Mouse (Mus musculus) heart, adult 2 months (tissue): ENCODE data around the gene Pnpt1. TPM values are rescaled to one million over a fixed set of nuclear protein-coding genes. Genes with fewer than 3 reads are reported as not detected.
A peak's percentile ranks its signal among the peaks of the same experiment; 100 is the strongest.

Experiments
- DNase-seq, 2 experiments: peaks; one replicate each; pipeline ENCODE4 v3.0.0; 2021
- H3K27ac ChIP-seq: fragments of 200-600 bp; 2 replicates; pipeline ENCODE4 v1.8.1; 2022
- H3K27me3 ChIP-seq: fragments of 200-500 bp; 2 replicates; pipeline ENCODE4 v1.6.1; 2012; ENCODE audit warnings: mild to moderate bottlenecking, low read length, inconsistent platforms, mixed read lengths; ENCODE audit not compliant: control insufficient read depth, insufficient read depth
- H3K36me3 ChIP-seq: fragments of 200-500 bp; 2 replicates; pipeline ENCODE4 v1.6.1; 2012; ENCODE audit warnings: low read length, inconsistent platforms; ENCODE audit not compliant: control insufficient read depth, insufficient read depth
- H3K4me1 ChIP-seq: fragments of 200-500 bp; 2 replicates; pipeline ENCODE4 v1.6.1; 2011; ENCODE audit warnings: low read length; ENCODE audit not compliant: control insufficient read depth, insufficient read depth
- H3K4me3 ChIP-seq: fragments of 200-600 bp; 2 replicates; pipeline ENCODE4 v1.8.1; 2022
- H3K79me2 ChIP-seq: fragments of 200-500 bp; replicated peaks from 2 replicates; pipeline ENCODE4 v1.6.1; 2012; ENCODE audit warnings: mild to moderate bottlenecking, inconsistent platforms, low read length, moderate library complexity, mixed read lengths; ENCODE audit not compliant: control insufficient read depth, insufficient read depth
- H3K9ac ChIP-seq: fragments of 200-500 bp; 2 replicates; pipeline ENCODE4 v1.6.1; 2012; ENCODE audit warnings: low read depth, mild to moderate bottlenecking, control low read depth, inconsistent platforms, low read length, mixed read lengths
- CTCF ChIP-seq: fragments of 200-600 bp; IDR thresholded peaks from 2 replicates; pipeline ENCODE4 v1.8.1; 2022; ENCODE audit warnings: antibody characterized with exemption, mild to moderate bottlenecking, moderate library complexity
- EP300 ChIP-seq: fragments of 200-500 bp; IDR thresholded peaks from 2 replicates; pipeline ENCODE4 v1.6.1; 2011; ENCODE audit warnings: low read depth, low read length, control low read depth; ENCODE audit not compliant: insufficient read depth
- POLR2A ChIP-seq: fragments of 200-500 bp; IDR thresholded peaks from 2 replicates; pipeline ENCODE4 v1.6.1; 2011; ENCODE audit warnings: mild to moderate bottlenecking, low read depth, low read length, control low read depth; ENCODE audit not compliant: insufficient read depth
- WGBS: fragments of 180-500 bp; shearing (Covaris S2); methylation state at CpG from one replicate; pipeline ENCODE4 v1.1.7; 2018; 5-methylcytosine and 5-hydroxymethylcytosine counted together
- intact Hi-C: fragments of 180-260 bp; cut with DNase I; formaldehyde crosslinking; loops from one replicate; pipeline ENCODE4 v1.15.1; 2025
- polyA plus RNA-seq: library from polyadenylated mRNA; depleted of rRNA; stranded (reverse); fragments of >200 nt; gene quantifications from 2 replicates; pipeline ENCODE4 v1.2.3, GENCODE M21; 2012
- total RNA-seq, 2 experiments: library from RNA; stranded (reverse); gene quantifications; 2 replicates each; pipeline ENCODE4 v1.2.3; 2021

The Pnpt1 gene
- total and polyA plus RNA-seq, 3 experiments, result 11.7 to 29.1 (median 25.7) TPM

DNA sequence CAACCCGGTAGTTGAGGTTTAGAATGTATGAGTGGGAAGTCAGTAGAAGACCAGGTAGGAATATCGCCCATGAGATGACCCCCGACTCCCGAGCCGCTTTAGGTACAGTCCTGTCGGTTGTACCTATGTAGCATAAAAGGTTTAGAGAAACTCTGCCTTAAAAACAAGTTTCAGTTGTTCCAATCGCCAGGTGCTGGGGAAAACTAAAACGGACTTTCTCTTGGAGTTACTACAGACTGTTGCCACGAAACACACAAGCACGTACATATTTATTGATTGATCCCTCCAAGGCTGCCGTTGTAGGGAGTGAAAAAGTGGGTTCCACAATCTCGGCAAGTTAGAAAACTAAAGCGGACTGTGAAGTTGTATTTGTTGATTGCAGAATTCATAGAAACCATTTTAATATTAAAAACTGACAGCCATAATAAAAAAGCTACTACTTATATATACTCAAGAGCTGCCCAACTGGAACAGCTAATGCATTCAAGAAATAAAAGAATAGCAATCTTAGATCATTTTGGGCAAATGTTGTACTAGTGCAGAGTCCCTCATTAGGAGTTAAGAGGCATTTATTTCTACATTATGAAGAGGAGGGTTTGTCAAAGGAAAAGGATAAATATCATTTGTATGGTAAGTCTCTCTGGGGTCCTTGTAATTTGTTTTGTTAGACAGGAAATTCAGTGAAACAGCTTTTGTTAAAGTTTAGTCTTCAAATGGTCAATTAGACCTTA, 43.3 kb downstream of the Pnpt1 start:
- Histone ChIP-seq H3K9ac (peak overlapping the region; percentile 61; the same call in 1 of the 2 replicates), H3K27me3 (no peaks in the 10 kb centered on the region), H3K4me3 (peak overlapping the region; percentile 92), H3K36me3 (peaks cover 2% of the 10 kb centered on the region; the same call in 1 of the 2 replicates), H3K27ac (peak overlapping the region; percentile 96; the same call in 1 of the 2 replicates), H3K79me2 (no peaks in the 10 kb centered on the region), H3K4me1 (peaks cover 2% of the 10 kb centered on the region; the same call in 1 of the 2 replicates)
- no peak for DNase-seq
- TF ChIP-seq CTCF, result no peak
- TF ChIP-seq POLR2A, result no peak
- no peak for TF ChIP-seq EP300
- intact Hi-C loops, result loop anchor here (2.0 to 10.0 kb wide), 3 partner anchors 43 to 341 kb away; partner anchors contain the start of genes Ccdc88a, Pnpt1 and Prorsd1
- WGBS, result 2% methylated on average over 13 of the region's 13 CpGs

GRCm38 (mm10) chr11:29179319-29179718, 48.8 kb downstream of the Pnpt1 start:
- TF ChIP-seq CTCF, result no peak
- TF ChIP-seq EP300, result no peak
- TF ChIP-seq POLR2A, result no peak
- Histone ChIP-seq H3K36me3 (peaks cover 10% of the 10 kb centered on the region), H3K4me3 (no peak overlapping the region), H3K27ac (no peak overlapping the region), H3K27me3 (no peaks in the 10 kb centered on the region), H3K9ac (no peak overlapping the region), H3K4me1 (peaks cover 2% of the 10 kb centered on the region), H3K79me2 (peaks cover 1% of the 10 kb centered on the region; the same call in 1 of the 2 replicates)
- 96% methylated on average over 1 of the region's 1 CpGs for WGBS
- intact Hi-C loops, result loop anchor here (10.0 kb wide), 1 partner anchor 335 kb away; the partner anchor contains the start of gene Prorsd1
- no peak for DNase-seq

GRCm38 (mm10) chr11:29180657-29181056, 50.1 kb downstream of the Pnpt1 start:
- TF ChIP-seq EP300, result no peak
- WGBS, result 53% methylated on average over 3 of the region's 3 CpGs
- Histone ChIP-seq H3K9ac (no peak overlapping the region), H3K79me2 (peaks cover 1% of the 10 kb centered on the region; the same call in 1 of the 2 replicates), H3K4me1 (peaks cover 2% of the 10 kb centered on the region; the same call in 1 of the 2 replicates), H3K27ac (no peak overlapping the region), H3K27me3 (no peaks in the 10 kb centered on the region), H3K36me3 (peaks cover 15% of the 10 kb centered on the region), H3K4me3 (no peak overlapping the region)
- intact Hi-C loops, result no loop called here
- DNase-seq, result peak; percentile 23 to 25

- DNase-seq, result no peak
- no peak overlapping the region for H3K27ac ChIP-seq
- no peak for TF ChIP-seq EP300
- no peak for TF ChIP-seq CTCF
- TF ChIP-seq POLR2A, result no peak
- H3K36me3 ChIP-seq, result peaks cover 17% of the 10 kb centered on the region
- intact Hi-C loops, result no loop called here
- H3K9ac ChIP-seq, result no peak overlapping the region
- 54% methylated on average over 5 of the region's 5 CpGs for WGBS
- no peak overlapping the region for H3K4me3 ChIP-seq
- peaks cover 2% of the 10 kb centered on the region; the same call in 1 of the 2 replicates for H3K4me1 ChIP-seq
- H3K27me3 ChIP-seq, result no peaks in the 10 kb centered on the region
- peaks cover 1% of the 10 kb centered on the region; the same call in 1 of the 2 replicates for H3K79me2 ChIP-seq
Measured at GRCm38 (mm10) chr11:29181751-29182150, 51.2 kb downstream of the Pnpt1 start.

DNA sequence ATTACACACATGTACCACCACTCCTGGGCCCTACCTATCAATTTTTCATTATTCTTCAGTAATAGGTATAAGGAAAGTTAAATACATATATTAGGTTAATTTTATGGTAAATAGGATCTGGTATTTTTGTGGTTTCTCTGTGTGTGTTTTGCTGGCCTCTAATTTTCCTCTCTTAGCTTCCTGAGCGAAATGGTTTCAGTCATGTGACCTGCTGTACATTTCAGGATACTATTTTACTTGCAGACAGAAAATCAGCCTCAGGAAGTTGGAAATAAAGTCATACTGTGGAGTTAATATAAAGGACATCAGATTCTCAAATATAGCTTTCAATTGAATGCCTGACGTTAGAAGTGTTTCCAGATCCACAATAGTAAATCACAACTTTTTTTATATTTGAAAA, 58.4 kb downstream of the Pnpt1 start:
- WGBS, result 70% methylated on average over 2 of the region's 2 CpGs
- Histone ChIP-seq H3K4me3 (no peak overlapping the region), H3K36me3 (peaks cover 18% of the 10 kb centered on the region), H3K4me1 (peaks cover 1% of the 10 kb centered on the region; the same call in 1 of the 2 replicates), H3K27me3 (no peaks in the 10 kb centered on the region), H3K79me2 (no peaks in the 10 kb centered on the region), H3K9ac (no peak overlapping the region), H3K27ac (no peak overlapping the region)
- TF ChIP-seq POLR2A, result no peak
- TF ChIP-seq CTCF, result no peak
- no peak for TF ChIP-seq EP300
- no peak for DNase-seq
- intact Hi-C loops, result no loop called here

GRCm38 (mm10) chr11:29203653-29204052, 73.1 kb downstream of the Pnpt1 start:
- H3K9ac ChIP-seq, result no peak overlapping the region
- TF ChIP-seq EP300 (no peak), CTCF (peak; percentile 44), POLR2A (no peak)
- no peak for DNase-seq
- no peaks in the 10 kb centered on the region for H3K27me3 ChIP-seq
- H3K36me3 ChIP-seq, result peaks cover 2% of the 10 kb centered on the region
- intact Hi-C loops, result no loop called here
- 73% methylated on average over 5 of the region's 5 CpGs for WGBS
- no peak overlapping the region for H3K27ac ChIP-seq
- no peaks in the 10 kb centered on the region for H3K79me2 ChIP-seq
- no peak overlapping the region for H3K4me3 ChIP-seq
- H3K4me1 ChIP-seq, result no peaks in the 10 kb centered on the region
